Mouse (Mus musculus): ENCODE results near the gene Olfr358. TPM values are rescaled to one million over a fixed set of nuclear protein-coding genes. Genes with fewer than 3 reads are reported as not detected.

The Olfr358 gene
- total RNA-seq (2021), result not detected

GRCm38 (mm10) chr2:37009235-37009634 lies at the start of gene Olfr358:
Olfr358 (minus strand) TSS chr2:37009335.
- intact Hi-C loops (cut with DNase I), result no loop called here
- no peak for DNase-seq (ENCODE audit: low spot score in 2 of 2)

DNA sequence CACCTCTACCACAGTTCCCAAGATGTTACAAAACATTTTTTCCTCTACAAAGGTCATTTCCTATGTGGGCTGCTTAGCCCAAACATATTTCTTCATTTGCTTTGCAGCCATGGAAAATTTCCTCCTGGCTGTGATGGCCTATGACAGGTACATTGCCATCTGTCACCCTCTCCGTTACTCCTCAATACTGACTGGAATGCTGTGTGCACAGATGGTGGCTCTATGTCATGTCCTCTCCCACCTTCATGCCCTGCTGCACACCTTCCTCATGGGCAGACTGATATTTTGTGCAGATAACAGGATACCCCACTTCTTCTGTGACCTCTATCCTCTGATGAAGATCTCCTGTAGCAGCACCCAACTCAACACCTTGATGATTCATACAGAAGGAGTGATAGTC lies 12.1 kb downstream of the Olfr358 start:
- no peak for DNase-seq (ENCODE audit: low spot score in 2 of 2)
- intact Hi-C loops (cut with DNase I), result no loop called here

DNA sequence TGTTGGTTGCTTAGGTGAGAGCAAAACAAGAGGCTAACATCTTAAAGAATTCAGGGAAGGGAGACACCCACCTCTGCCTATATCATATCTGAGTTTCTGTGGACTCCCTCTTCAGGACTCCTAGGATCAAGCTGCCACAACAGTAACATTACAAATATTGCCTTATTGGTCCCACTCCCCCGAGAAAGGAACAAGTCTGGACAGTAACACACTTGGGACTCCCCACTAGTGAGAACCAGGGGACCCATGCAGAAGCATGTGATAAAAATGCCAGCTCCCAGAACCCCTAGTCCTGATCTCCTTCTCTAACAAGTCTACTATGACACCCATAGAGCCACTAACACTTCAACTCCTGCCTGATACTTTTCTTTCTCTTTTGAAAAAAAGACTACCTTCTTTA lies 15.6 kb downstream of the Olfr358 start, which contains the start of gene Olfr357:
Gene Olfr357 (plus strand): TSS at position 301 of the 400 bp plus-strand sequence.
- intact Hi-C loops (cut with DNase I), result no loop called here

More for the DNA sequence above, 15.6 kb downstream of the Olfr358 start, which contains the start of gene Olfr357:
- no peak for DNase-seq (ENCODE audit: low spot score in 2 of 2)

Other genes with a start within 250 kb of the Olfr358 start
- gene Olfr348, start 225.1 kb downstream of the Olfr358 start, total RNA-seq (2021), result not detected
- gene Olfr50, start 218.8 kb downstream of the Olfr358 start, total RNA-seq (2021), result not detected
- not detected for gene Olfr3, start 192.3 kb downstream of the Olfr358 start, total RNA-seq (2021)
- gene Olfr350, start 163.0 kb downstream of the Olfr358 start, total RNA-seq (2021), result not detected
- not detected for gene Olfr351, start 146.7 kb downstream of the Olfr358 start, total RNA-seq (2021)
- not detected for gene Olfr352, start 140.9 kb downstream of the Olfr358 start, total RNA-seq (2021)
- gene Olfr353, start 116.4 kb downstream of the Olfr358 start, total RNA-seq (2021), result not detected
- gene Olfr354, start 103.7 kb downstream of the Olfr358 start, total RNA-seq (2021), result not detected
- not detected for gene Olfr355, start 80.4 kb downstream of the Olfr358 start, total RNA-seq (2021)
- not detected for gene Olfr356, start 72.2 kb downstream of the Olfr358 start, total RNA-seq (2021)
- not detected for gene Olfr357, start 15.5 kb downstream of the Olfr358 start, total RNA-seq (2021)
- gene Olfr360, start 56.4 kb upstream of the Olfr358 start, total RNA-seq (2021), result not detected
- not detected for gene Olfr361, start 80.0 kb upstream of the Olfr358 start, total RNA-seq (2021)
- not detected for gene Olfr362, start 108.6 kb upstream of the Olfr358 start, total RNA-seq (2021)
- gene Olfr364-ps1, start 130.0 kb upstream of the Olfr358 start, total RNA-seq (2021), result not detected
- gene Olfr365, start 178.9 kb upstream of the Olfr358 start, total RNA-seq (2021), result not detected
- gene Olfr366, start 202.2 kb upstream of the Olfr358 start, total RNA-seq (2021), result not detected

Measured in left cerebral cortex, postnatal 36 days (tissue).